Mouse (Mus musculus): ENCODE results near the gene Slc22a6.

- no peak for TF ChIP-seq ZNF384 (IDR thresholded peaks at IDR 0.05; ENCODE audit: low read depth, low read length)
- no peak for TF ChIP-seq CHD2 (IDR thresholded peaks at IDR 0.05; ENCODE audit: low read depth, low read length)
- TF ChIP-seq MAFK (IDR thresholded peaks at IDR 0.05; ENCODE audit: insufficient read depth, low read depth, low read length): no peak
- peak; percentile 41; the same call in 1 of the 2 replicates for TF ChIP-seq ZC3H11A (IDR thresholded peaks at IDR 0.05; ENCODE audit: borderline replicate concordance, low read depth, low read length)
Observed at GRCm38 (mm10) chr19:8569453-8569863, 48.4 kb upstream of the Slc22a6 start.
